Comparison of ENCODE assay signal across 11 mouse cellular contexts in the genomic region with DNA sequence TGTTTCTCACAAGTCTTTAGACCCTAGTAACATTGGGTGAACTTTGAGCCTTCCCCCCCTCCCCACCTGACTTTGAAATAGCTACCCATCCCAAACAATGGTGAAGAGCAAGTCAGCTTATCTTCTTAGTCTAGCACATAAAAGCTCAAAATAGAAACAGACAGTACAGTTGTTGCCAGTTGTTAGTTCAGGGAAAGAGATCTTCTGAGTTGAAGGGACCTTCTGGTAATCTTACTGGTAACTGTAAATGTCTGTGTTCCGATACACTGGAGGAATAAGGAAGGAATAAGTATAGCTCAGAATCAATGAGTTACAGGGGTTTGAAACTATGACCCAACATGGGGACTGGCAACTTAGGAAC. TPM values are rescaled to one million over a fixed set of nuclear protein-coding genes. Genes with fewer than 3 reads are reported as not detected.
DNase-seq lines count a peak whose midpoint lies in the region; ATAC-seq lines count a peak whose summit lies in the region.
"Had no signal": no experiment of that assay in that cellular context is flagged by ENCODE, and none has a peak within 500 bp of the region (broad histone marks: within the 10 kb centered on the region; RNA-seq: fewer than 3 reads in every experiment).

No protein-coding gene starts in this region.

- no peaks in the 10 kb centered on the region for H3K9me3 ChIP-seq in heart, embryonic 10.5 days
- no peaks in the 10 kb centered on the region for H3K9me3 ChIP-seq in lung, embryonic 15.5 days
- H3K9me3 ChIP-seq in limb, embryonic 10.5 days (replicated peaks): no peaks in the 10 kb centered on the region
- H3K9me3 ChIP-seq in stomach, embryonic 14.5 days (ENCODE audit: control insufficient read depth, low read depth, low read length): no peaks in the 10 kb centered on the region
- H3K9me3 ChIP-seq in forebrain, embryonic 12.5 days: no peaks in the 10 kb centered on the region

- 0 out of 2 replicates have a peak overlapping the region, but pooled peaks have one; percentile 96 for H3K27ac ChIP-seq in heart, embryonic 10.5 days
- H3K27ac ChIP-seq in lung, embryonic 15.5 days: no peak overlapping the region
- no peak overlapping the region for H3K27ac ChIP-seq in limb, embryonic 10.5 days
- H3K27ac ChIP-seq in stomach, embryonic 14.5 days (ENCODE audit: low read length): no peak overlapping the region
- H3K27ac ChIP-seq in forebrain, embryonic 12.5 days: no peak overlapping the region

- ATAC-seq in lung, embryonic 15.5 days (ENCODE audit: borderline replicate concordance, extremely low read depth, low FRiP score, low TSS enrichment): no peak
- no peak for ATAC-seq in stomach, embryonic 14.5 days (ENCODE audit: insufficient number of reproducible peaks, insufficient read depth, low FRiP score, low read depth)
- no peak for ATAC-seq in forebrain, embryonic 12.5 days (ENCODE audit: low FRiP score)

- peaks cover 63% of the 10 kb centered on the region for H3K36me3 ChIP-seq in heart, embryonic 10.5 days
- peaks cover 37% of the 10 kb centered on the region for H3K36me3 ChIP-seq in lung, embryonic 15.5 days
- peaks cover 63% of the 10 kb centered on the region for H3K36me3 ChIP-seq in limb, embryonic 10.5 days
- H3K36me3 ChIP-seq in stomach, embryonic 14.5 days (ENCODE audit: control insufficient read depth, insufficient read depth, low read length): peaks cover 44% of the 10 kb centered on the region
- peaks cover 42% of the 10 kb centered on the region for H3K36me3 ChIP-seq in forebrain, embryonic 12.5 days (replicated peaks)

- no peaks in the 10 kb centered on the region for H3K27me3 ChIP-seq in heart, embryonic 10.5 days (ENCODE audit: insufficient read depth, poor library complexity, severe bottlenecking)
- H3K27me3 ChIP-seq in lung, embryonic 15.5 days: no peaks in the 10 kb centered on the region
- no peaks in the 10 kb centered on the region for H3K27me3 ChIP-seq in limb, embryonic 10.5 days (ENCODE audit: low read depth, poor library complexity, severe bottlenecking)
- H3K27me3 ChIP-seq in stomach, embryonic 14.5 days (ENCODE audit: control insufficient read depth, insufficient read depth, low read length): no peaks in the 10 kb centered on the region
- no peaks in the 10 kb centered on the region for H3K27me3 ChIP-seq in forebrain, embryonic 12.5 days

- peaks cover 69% of the 10 kb centered on the region for H3K4me1 ChIP-seq in heart, embryonic 10.5 days
- H3K4me1 ChIP-seq in lung, embryonic 15.5 days: peaks cover 71% of the 10 kb centered on the region
- peaks cover 37% of the 10 kb centered on the region for H3K4me1 ChIP-seq in limb, embryonic 10.5 days
- peaks cover 44% of the 10 kb centered on the region for H3K4me1 ChIP-seq in stomach, embryonic 14.5 days (ENCODE audit: control insufficient read depth, insufficient read depth, low read length)
- peaks cover 39% of the 10 kb centered on the region for H3K4me1 ChIP-seq in forebrain, embryonic 12.5 days

- peak overlapping the region; percentile 84 for H3K4me2 ChIP-seq in lung, embryonic 15.5 days
- H3K4me2 ChIP-seq in stomach, embryonic 14.5 days (replicated peaks; ENCODE audit: low read depth, low read length): peak overlapping the region; percentile 94; the same call in 1 of the 2 replicates
- H3K4me2 ChIP-seq in forebrain, embryonic 12.5 days: no peak overlapping the region

- WGBS in heart, embryonic 10.5 days: 84% methylated on average over 1 of the region's 1 CpGs
- 92% methylated on average over 1 of the region's 1 CpGs for WGBS in lung, embryonic 15.5 days
- WGBS in limb, embryonic 10.5 days: 95% methylated on average over 1 of the region's 1 CpGs
- WGBS in stomach, embryonic 14.5 days: 88% methylated on average over 1 of the region's 1 CpGs
- 95% methylated on average over 1 of the region's 1 CpGs for WGBS in forebrain, embryonic 12.5 days

- no peak for DNase-seq in heart, embryonic 10.5 days (ENCODE audit: low spot score)
- no peak for DNase-seq in heart, postnatal 4 days
- no peak for DNase-seq in lung, postnatal 10 days
- DNase-seq in limb, embryonic 10.5 days (ENCODE audit: low spot score): no peak
- no peak for DNase-seq in ovary, postnatal 36 days (ENCODE audit: low spot score)
- DNase-seq: kidney, postnatal 14 days had no signal

- peak overlapping the region; percentile 97; the same call in 1 of the 2 replicates for H3K4me3 ChIP-seq in heart, embryonic 10.5 days
- peak overlapping the region; percentile 75 for H3K4me3 ChIP-seq in lung, embryonic 15.5 days
- H3K4me3 ChIP-seq in limb, embryonic 10.5 days: 0 out of 2 replicates have a peak overlapping the region, but pooled peaks have one; percentile 6
- H3K4me3 ChIP-seq in stomach, embryonic 14.5 days (ENCODE audit: low read depth, low read length): no peak overlapping the region
- H3K4me3 ChIP-seq in forebrain, embryonic 12.5 days (replicated peaks): no peak overlapping the region

- no peak overlapping the region for H3K9ac ChIP-seq in lung, embryonic 15.5 days
- H3K9ac ChIP-seq in stomach, embryonic 14.5 days (replicated peaks; ENCODE audit: low read depth, low read length): no peak overlapping the region
- H3K9ac ChIP-seq in forebrain, embryonic 12.5 days: no peak overlapping the region

RNA-seq across cellular contexts. Expression of gene Zyx, which starts 3.0 kb away (rescaled TPM):
- polyA plus RNA-seq in heart, embryonic 10.5 days (2016; fragmentation: Nextera tagmentation; extraction: Ambion mirVana): 165 and 193 TPM in 2 replicates
- total RNA-seq in heart, postnatal 4 days (2021): 100 to 1,000 TPM; 161 to 166 TPM
- polyA plus RNA-seq in lung, embryonic 15.5 days (2015; fragmentation: Nextera tagmentation; extraction: Ambion mirVana): 161 and 167 TPM in 2 replicates
- 115 and 126 TPM in 2 replicates for polyA plus RNA-seq in limb, embryonic 10.5 days (2016; fragmentation: Nextera tagmentation; extraction: Ambion mirVana)
- 112 and 117 TPM in 2 replicates for polyA plus RNA-seq in stomach, embryonic 14.5 days (2014; fragmentation: Nextera tagmentation; extraction: Ambion mirVana)
- polyA plus RNA-seq in forebrain, embryonic 12.5 days (2016; fragmentation: Nextera tagmentation; extraction: Ambion mirVana): 66.6 and 71.1 TPM in 2 replicates

RNA-seq across cellular contexts. Expression of gene Epha1, which starts 20.6 kb away (rescaled TPM):
- polyA plus RNA-seq in heart, embryonic 10.5 days (2016; fragmentation: Nextera tagmentation; extraction: Ambion mirVana): 3.0 and 4.8 TPM in 2 replicates
- under 1 TPM; 0.52 to 0.70 TPM for total RNA-seq in heart, postnatal 4 days (2021)
- 14.2 and 16.9 TPM in 2 replicates for polyA plus RNA-seq in lung, embryonic 15.5 days (2015; fragmentation: Nextera tagmentation; extraction: Ambion mirVana)
- polyA plus RNA-seq in limb, embryonic 10.5 days (2016; fragmentation: Nextera tagmentation; extraction: Ambion mirVana): 7.2 and 7.7 TPM in 2 replicates
- polyA plus RNA-seq in stomach, embryonic 14.5 days (2014; fragmentation: Nextera tagmentation; extraction: Ambion mirVana): 4.0 and 5.3 TPM in 2 replicates
- 0.69 and 1.4 TPM in 2 replicates for polyA plus RNA-seq in forebrain, embryonic 12.5 days (2016; fragmentation: Nextera tagmentation; extraction: Ambion mirVana)

RNA-seq across cellular contexts. Expression of gene Fam131b, which starts 28.0 kb away (rescaled TPM):
- polyA plus RNA-seq in heart, embryonic 10.5 days (2016; fragmentation: Nextera tagmentation; extraction: Ambion mirVana): 0.21 and 0.30 TPM in 2 replicates
- 1 to 10 TPM; 1.6 to 1.7 TPM for total RNA-seq in heart, postnatal 4 days (2021)
- 0.06 and 0.14 TPM in 2 replicates for polyA plus RNA-seq in lung, embryonic 15.5 days (2015; fragmentation: Nextera tagmentation; extraction: Ambion mirVana)
- polyA plus RNA-seq in limb, embryonic 10.5 days (2016; fragmentation: Nextera tagmentation; extraction: Ambion mirVana): 0.44 and 0.65 TPM in 2 replicates
- polyA plus RNA-seq in stomach, embryonic 14.5 days (2014; fragmentation: Nextera tagmentation; extraction: Ambion mirVana): 0.34 and 0.48 TPM in 2 replicates
- 3.6 and 4.7 TPM in 2 replicates for polyA plus RNA-seq in forebrain, embryonic 12.5 days (2016; fragmentation: Nextera tagmentation; extraction: Ambion mirVana)

RNA-seq across cellular contexts. Expression of gene Tas2r143, which starts 47.6 kb away (rescaled TPM):
- not detected in 2 replicates for polyA plus RNA-seq in heart, embryonic 10.5 days (2016; fragmentation: Nextera tagmentation; extraction: Ambion mirVana)
- under 1 TPM in 1 of 2 experiments, not detected in 1; 0.41 TPM for total RNA-seq in heart, postnatal 4 days (2021)
- polyA plus RNA-seq in lung, embryonic 15.5 days (2015; fragmentation: Nextera tagmentation; extraction: Ambion mirVana): not detected in 2 replicates
- polyA plus RNA-seq in limb, embryonic 10.5 days (2016; fragmentation: Nextera tagmentation; extraction: Ambion mirVana): not detected in 2 replicates
- polyA plus RNA-seq in stomach, embryonic 14.5 days (2014; fragmentation: Nextera tagmentation; extraction: Ambion mirVana): not detected in 2 replicates
- polyA plus RNA-seq in forebrain, embryonic 12.5 days (2016; fragmentation: Nextera tagmentation; extraction: Ambion mirVana): not detected in 2 replicates
- polyA plus RNA-seq: forebrain, embryonic 11.5 days had no signal

RNA-seq across cellular contexts. Expression of gene Tas2r135, which starts 52.8 kb away (rescaled TPM):
- polyA plus RNA-seq in heart, embryonic 10.5 days (2016; fragmentation: Nextera tagmentation; extraction: Ambion mirVana): not detected in 2 replicates
- total RNA-seq in heart, postnatal 4 days (2021): under 1 TPM; 0.24 to 0.25 TPM
- polyA plus RNA-seq in lung, embryonic 15.5 days (2015; fragmentation: Nextera tagmentation; extraction: Ambion mirVana): not detected in 2 replicates
- not detected in 2 replicates for polyA plus RNA-seq in limb, embryonic 10.5 days (2016; fragmentation: Nextera tagmentation; extraction: Ambion mirVana)
- not detected in 2 replicates for polyA plus RNA-seq in stomach, embryonic 14.5 days (2014; fragmentation: Nextera tagmentation; extraction: Ambion mirVana)
- not detected in 2 replicates for polyA plus RNA-seq in forebrain, embryonic 12.5 days (2016; fragmentation: Nextera tagmentation; extraction: Ambion mirVana)
- total RNA-seq: gastrocnemius, postnatal 4 days had no signal
- polyA plus RNA-seq: forebrain, embryonic 11.5 days had no signal

Comparison
In these comparisons a context has a peak if more than half of its experiments do, and no peak if none do; other contexts are left out.
1. H3K4me3 ChIP-seq: peak in heart, embryonic 10.5 days (single experiment), lung, embryonic 15.5 days (single experiment) and limb, embryonic 10.5 days (single experiment); none in stomach, embryonic 14.5 days (single experiment) and forebrain, embryonic 12.5 days (single experiment).